Mouse (Mus musculus): ENCODE data around the gene Pi4ka. TPM values are rescaled to one million over a fixed set of nuclear protein-coding genes. Genes with fewer than 3 reads are reported as not detected.

Pi4ka gene
- 7.3 and 8.1 TPM in 2 replicates for polyA plus RNA-seq (2015; fragmentation: Nextera tagmentation; extraction: Ambion mirVana)

- TF ChIP-seq CTCF (IDR thresholded peaks at IDR 0.05; ENCODE audit: low read depth), result no peak
- no peak for TF ChIP-seq EP300 (IDR thresholded peaks at IDR 0.05; ENCODE audit: low read depth)
- under 1% methylated on average over 52 of the region's 69 CpGs for WGBS (ENCODE audit: insufficient replicate concordance)
- DNase-seq (peak; percentile 100), ATAC-seq (peak; percentile 96)
- Histone ChIP-seq H3K4me1 (ENCODE audit: insufficient read depth) (peaks cover 34% of the 10 kb centered on the region), H3K9me3 (ENCODE audit: low read length) (no peaks in the 10 kb centered on the region), H3K4me2 (ENCODE audit: low read depth, low read length) (peak within 1 kb of the TSS; percentile 81), H3K9ac (replicated peaks) (peak within 1 kb of the TSS; percentile 76), H3K27ac (ENCODE audit: low read depth) (peak within 1 kb of the TSS; percentile 85), H3K36me3 (replicated peaks; ENCODE audit: insufficient read depth, low read length) (0 out of 2 replicates have a peak, but pooled peaks cover 2% of the 10 kb centered on the region), H3K27me3 (ENCODE audit: insufficient read depth, low read length) (no peaks in the 10 kb centered on the region), H3K4me3 (ENCODE audit: low read depth, low read length) (peak within 1 kb of the TSS; percentile 74)
Observed at GRCm38 (mm10) chr16:17405736-17406443, at the start of gene Pi4ka, which contains the start of gene Snap29. TSS of gene Pi4ka (minus strand) at chr16:17406314. TSS of gene Snap29 (plus strand) at chr16:17405986.

GRCm38 (mm10) chr16:17452373-17452715 lies 46.2 kb upstream of the Pi4ka start:
- Histone ChIP-seq H3K36me3 (replicated peaks; ENCODE audit: insufficient read depth, low read length) (peaks cover 6% of the 10 kb centered on the region; the same call in 1 of the 2 replicates), H3K9ac (replicated peaks) (peak overlapping the region; percentile 95), H3K9me3 (ENCODE audit: low read length) (no peaks in the 10 kb centered on the region), H3K27ac (ENCODE audit: low read depth) (peak overlapping the region; percentile 92), H3K4me2 (ENCODE audit: low read depth, low read length) (peak overlapping the region; percentile 78), H3K4me1 (ENCODE audit: insufficient read depth) (peaks cover 29% of the 10 kb centered on the region), H3K4me3 (ENCODE audit: low read depth, low read length) (peak overlapping the region; percentile 93), H3K27me3 (ENCODE audit: insufficient read depth, low read length) (no peaks in the 10 kb centered on the region)
- under 1% methylated on average over 24 of the region's 24 CpGs for WGBS (ENCODE audit: insufficient replicate concordance)
- ATAC-seq (peak; percentile 37), DNase-seq (peak; percentile 66)
- TF ChIP-seq CTCF (IDR thresholded peaks at IDR 0.05; ENCODE audit: low read depth) (0 out of 2 replicates have a peak, but pooled peaks have one; percentile 1), EP300 (IDR thresholded peaks at IDR 0.05; ENCODE audit: low read depth) (no peak)

DNA sequence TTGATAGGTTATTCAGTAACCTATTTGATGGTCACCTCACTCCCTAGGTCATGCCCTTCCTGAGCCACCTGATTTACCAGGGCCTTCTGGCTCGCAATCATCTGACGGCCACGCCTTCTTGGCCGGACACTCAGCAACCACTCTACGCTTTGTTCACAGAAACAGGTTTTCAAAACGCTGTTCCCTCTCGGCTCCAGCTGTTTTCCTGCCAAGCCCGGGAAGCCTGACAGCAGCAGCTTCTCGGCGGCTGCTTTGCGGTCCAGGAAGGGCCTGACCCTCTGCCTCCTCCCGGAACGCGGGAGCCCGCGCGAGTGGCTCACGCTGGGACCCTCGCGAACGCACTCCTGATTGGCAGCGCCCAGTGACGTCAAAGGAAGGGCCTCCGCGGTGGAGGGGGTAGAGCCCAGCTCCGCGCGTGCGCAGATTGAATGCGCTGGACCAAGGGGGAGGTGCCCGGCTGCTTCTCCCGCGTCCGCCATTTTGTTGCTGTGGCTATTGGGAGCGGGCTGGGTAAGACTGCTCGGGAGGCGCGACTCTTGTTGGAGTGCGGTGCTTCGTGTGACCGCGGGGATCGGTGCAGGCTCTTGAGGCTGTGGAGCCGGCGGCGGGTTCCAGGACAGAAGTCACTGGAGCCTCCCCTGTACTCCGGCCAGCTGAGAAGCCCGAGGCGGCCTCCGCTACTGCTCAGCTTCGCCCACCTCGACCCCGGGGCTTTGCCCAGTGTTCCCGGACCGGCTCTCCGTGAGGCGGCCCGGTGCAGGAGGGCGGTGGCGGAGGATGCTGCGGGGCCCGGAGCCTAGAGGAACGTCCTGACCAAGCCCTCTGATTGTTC lies 45.6 kb upstream of the Pi4ka start, which contains the start of gene Crkl:
Crkl (plus strand) TSS at position 447 of the 832 bp plus-strand sequence.
- H3K27me3 ChIP-seq (ENCODE audit: insufficient read depth, low read length), result no peaks in the 10 kb centered on the region
- H3K4me2 ChIP-seq (ENCODE audit: low read depth, low read length), result peak within 1 kb of the TSS; percentile 78
- under 1% methylated on average over 63 of the region's 63 CpGs for WGBS (ENCODE audit: insufficient replicate concordance)
- H3K9ac ChIP-seq (replicated peaks), result peak within 1 kb of the TSS; percentile 95
- DNase-seq (peak; percentile 98), ATAC-seq (peak; percentile 96)
- H3K4me1 ChIP-seq (ENCODE audit: insufficient read depth), result peaks cover 25% of the 10 kb centered on the region
- no peaks in the 10 kb centered on the region for H3K9me3 ChIP-seq (ENCODE audit: low read length)
- TF ChIP-seq EP300 (IDR thresholded peaks at IDR 0.05; ENCODE audit: low read depth), result no peak
- no peak for TF ChIP-seq CTCF (IDR thresholded peaks at IDR 0.05; ENCODE audit: low read depth)
- peaks cover 4% of the 10 kb centered on the region; the same call in 1 of the 2 replicates for H3K36me3 ChIP-seq (replicated peaks; ENCODE audit: insufficient read depth, low read length)
- peak within 1 kb of the TSS; percentile 93 for H3K4me3 ChIP-seq (ENCODE audit: low read depth, low read length)
- peak within 1 kb of the TSS; percentile 92 for H3K27ac ChIP-seq (ENCODE audit: low read depth)

- WGBS (ENCODE audit: insufficient replicate concordance), result 52% methylated on average over 2 of the region's 2 CpGs
- DNase-seq (no peak), ATAC-seq (no peak)
- Histone ChIP-seq H3K4me1 (ENCODE audit: insufficient read depth) (no peaks in the 10 kb centered on the region), H3K9me3 (ENCODE audit: low read length) (no peaks in the 10 kb centered on the region), H3K27ac (ENCODE audit: low read depth) (no peak overlapping the region), H3K36me3 (replicated peaks; ENCODE audit: insufficient read depth, low read length) (peaks cover 16% of the 10 kb centered on the region), H3K4me2 (ENCODE audit: low read depth, low read length) (no peak overlapping the region), H3K27me3 (ENCODE audit: insufficient read depth, low read length) (no peaks in the 10 kb centered on the region), H3K9ac (replicated peaks) (no peak overlapping the region), H3K4me3 (ENCODE audit: low read depth, low read length) (no peak overlapping the region)
- TF ChIP-seq CTCF (IDR thresholded peaks at IDR 0.05; ENCODE audit: low read depth) (peak; percentile 70), EP300 (IDR thresholded peaks at IDR 0.05; ENCODE audit: low read depth) (no peak)
Observed at GRCm38 (mm10) chr16:17432576-17432975, 26.5 kb upstream of the Pi4ka start.

DNA sequence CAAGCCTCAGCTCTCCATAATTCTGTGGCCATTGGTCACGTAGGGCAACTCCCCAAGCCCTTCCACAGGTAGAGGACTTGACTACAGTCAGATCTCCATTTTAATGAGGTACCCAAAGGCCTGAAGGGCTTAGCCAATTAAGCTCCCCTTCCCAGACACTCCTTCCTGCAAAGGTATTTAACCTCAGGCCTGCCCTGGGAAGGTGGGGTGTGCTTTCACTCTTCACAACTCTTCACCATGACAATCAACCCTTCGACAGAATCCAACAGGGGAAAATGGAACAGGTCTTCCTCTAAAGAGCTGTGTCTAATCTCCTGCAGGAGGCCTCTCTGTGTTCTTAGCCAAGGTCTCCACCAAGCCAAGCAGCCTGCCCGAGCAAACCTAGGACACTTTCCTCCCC lies 16.9 kb upstream of the Pi4ka start:
- Histone ChIP-seq H3K4me3 (ENCODE audit: low read depth, low read length) (no peak overlapping the region), H3K9ac (replicated peaks) (no peak overlapping the region), H3K27ac (ENCODE audit: low read depth) (no peak overlapping the region), H3K27me3 (ENCODE audit: insufficient read depth, low read length) (no peaks in the 10 kb centered on the region), H3K9me3 (ENCODE audit: low read length) (no peaks in the 10 kb centered on the region), H3K4me2 (ENCODE audit: low read depth, low read length) (no peak overlapping the region), H3K36me3 (replicated peaks; ENCODE audit: insufficient read depth, low read length) (peaks cover 52% of the 10 kb centered on the region), H3K4me1 (ENCODE audit: insufficient read depth) (no peaks in the 10 kb centered on the region)
- no peak for DNase-seq
- no peak for ATAC-seq
- no peak for TF ChIP-seq CTCF (IDR thresholded peaks at IDR 0.05; ENCODE audit: low read depth)
- no peak for TF ChIP-seq EP300 (IDR thresholded peaks at IDR 0.05; ENCODE audit: low read depth)
- 79% methylated on average over 3 of the region's 3 CpGs for WGBS (ENCODE audit: insufficient replicate concordance)

DNA sequence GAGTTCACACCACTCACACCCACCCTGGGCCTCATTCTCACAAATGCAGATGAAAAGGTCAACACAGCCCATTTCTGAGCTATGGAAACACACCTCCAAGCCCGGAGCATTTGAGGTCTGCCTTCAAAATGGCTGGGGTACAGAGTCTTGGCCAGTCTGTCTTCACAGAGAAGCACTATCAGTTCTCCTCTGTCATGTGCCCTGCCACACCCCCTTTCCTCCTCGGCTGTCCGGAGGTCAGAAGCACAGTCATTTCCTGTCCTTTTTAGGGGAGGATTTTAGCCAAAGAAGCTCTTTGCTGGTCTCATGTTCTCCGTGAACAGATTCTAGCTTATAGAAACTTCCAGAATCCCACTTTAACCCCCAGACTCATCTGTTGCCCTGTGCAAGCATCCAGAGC lies 4.1 kb upstream of the Pi4ka start:
- Histone ChIP-seq H3K27me3 (ENCODE audit: insufficient read depth, low read length) (no peaks in the 10 kb centered on the region), H3K4me1 (ENCODE audit: insufficient read depth) (peaks cover 27% of the 10 kb centered on the region), H3K36me3 (replicated peaks; ENCODE audit: insufficient read depth, low read length) (0 out of 2 replicates have a peak, but pooled peaks cover 2% of the 10 kb centered on the region), H3K9me3 (ENCODE audit: low read length) (no peaks in the 10 kb centered on the region), H3K4me3 (ENCODE audit: low read depth, low read length) (no peak overlapping the region), H3K9ac (replicated peaks) (no peak overlapping the region), H3K27ac (ENCODE audit: low read depth) (peak overlapping the region; percentile 79), H3K4me2 (ENCODE audit: low read depth, low read length) (0 out of 2 replicates have a peak overlapping the region, but pooled peaks have one; percentile 14)
- 35% methylated on average over 4 of the region's 4 CpGs for WGBS (ENCODE audit: insufficient replicate concordance)
- ATAC-seq, result no peak
- TF ChIP-seq CTCF (IDR thresholded peaks at IDR 0.05; ENCODE audit: low read depth), result no peak
- TF ChIP-seq EP300 (IDR thresholded peaks at IDR 0.05; ENCODE audit: low read depth), result no peak
- DNase-seq, result peak; percentile 38

Measured in liver, postnatal 0 days (tissue).